Mouse (Mus musculus) liver, adult 2 months (tissue): Measurements from ENCODE around the gene Smim4. TPM values are rescaled to one million over a fixed set of nuclear protein-coding genes. Genes with fewer than 3 reads are reported as not detected.
A peak's percentile ranks its signal among the peaks of the same experiment; 100 is the strongest.

Source experiments
- DNase-seq: peaks from one replicate; pipeline ENCODE4 v3.0.0-alpha.2; 2011; ENCODE audit warnings: low read depth, low spot score; ENCODE audit errors: extremely low read depth
- H3K27ac ChIP-seq: fragments of 200-500 bp; replicated peaks from 2 replicates; pipeline ENCODE4 v1.5.1; 2012; ENCODE audit warnings: low read depth, mild to moderate bottlenecking, control low read depth, inconsistent platforms, low read length; ENCODE audit not compliant: insufficient read depth
- H3K27me3 ChIP-seq: fragments of 200-500 bp; 2 replicates; pipeline ENCODE4 v1.6.1; 2012; ENCODE audit warnings: mild to moderate bottlenecking, moderate library complexity, low read length, inconsistent platforms; ENCODE audit not compliant: control insufficient read depth, insufficient read depth
- H3K36me3 ChIP-seq: fragments of 200-500 bp; 2 replicates; pipeline ENCODE4 v1.6.1; 2012; ENCODE audit warnings: low read length, inconsistent platforms; ENCODE audit not compliant: control insufficient read depth, insufficient read depth
- H3K4me1 ChIP-seq: fragments of 200-500 bp; 2 replicates; pipeline ENCODE4 v1.6.1; 2011; ENCODE audit warnings: low read length; ENCODE audit not compliant: control insufficient read depth, insufficient read depth
- H3K4me3 ChIP-seq: fragments of 200-500 bp; 2 replicates; pipeline ENCODE4 v1.5.1; 2011; ENCODE audit warnings: low read depth, mild to moderate bottlenecking, control low read depth, low read length, moderate library complexity; ENCODE audit not compliant: insufficient read depth
- H3K79me2 ChIP-seq: fragments of 200-500 bp; 2 replicates; pipeline ENCODE4 v1.6.1; 2012; ENCODE audit warnings: inconsistent platforms, mild to moderate bottlenecking, low read length, moderate library complexity; ENCODE audit not compliant: control insufficient read depth, insufficient read depth
- H3K9ac ChIP-seq: fragments of 200-500 bp; 2 replicates; pipeline ENCODE4 v1.6.1; 2012; ENCODE audit warnings: low read depth, mild to moderate bottlenecking, control low read depth, inconsistent platforms, low read length
- CTCF ChIP-seq: fragments of 200-500 bp; IDR thresholded peaks from 2 replicates; pipeline ENCODE4 v1.5.1; 2011; ENCODE audit warnings: low read depth, low read length, control low read depth
- POLR2A ChIP-seq: fragments of 200-500 bp; IDR thresholded peaks from 2 replicates; pipeline ENCODE4 v1.6.1; 2011; ENCODE audit warnings: low read length, control low read depth; ENCODE audit not compliant: insufficient read depth; ENCODE audit errors: extremely low read depth
- WGBS: fragments of 180-500 bp; shearing (Covaris S2); methylation state at CpG from one replicate; pipeline ENCODE4 v1.1.7; 2018; 5-methylcytosine and 5-hydroxymethylcytosine counted together
- polyA plus RNA-seq: library from polyadenylated mRNA; depleted of rRNA; stranded (reverse); fragments of >200 nt; gene quantifications from 2 replicates; pipeline ENCODE4 v1.2.3, GENCODE M21; 2012
- total RNA-seq: library from RNA; depleted of rRNA; stranded (reverse); fragments of >200 nt; gene quantifications from 2 replicates; pipeline ENCODE4 v1.2.3, GENCODE M21; 2014

Smim4 gene
- total and polyA plus RNA-seq, 2 experiments: 35.3 to 65.1 TPM

- no peak overlapping the region for H3K27ac ChIP-seq
- no peak overlapping the region for H3K9ac ChIP-seq
- no peaks in the 10 kb centered on the region for H3K79me2 ChIP-seq
- no peaks in the 10 kb centered on the region for H3K36me3 ChIP-seq
- TF ChIP-seq CTCF (no peak), POLR2A (no peak)
- no peak overlapping the region; the same call in 1 of the 2 replicates for H3K4me3 ChIP-seq
- H3K4me1 ChIP-seq: peaks cover 2% of the 10 kb centered on the region
- 72% methylated on average over 7 of the region's 7 CpGs for WGBS
- no peaks in the 10 kb centered on the region for H3K27me3 ChIP-seq
- no peak for DNase-seq
Measured at GRCm38 (mm10) chr14:31165458-31165857, 36.7 kb upstream of the Smim4 start.

- no peak for DNase-seq
- peaks cover 7% of the 10 kb centered on the region for H3K4me1 ChIP-seq
Measured at GRCm38 (mm10) chr14:31165010-31165409, 36.3 kb upstream of the Smim4 start.

GRCm38 (mm10) chr14:31164067-31164466 lies 35.3 kb upstream of the Smim4 start:
- Histone ChIP-seq H3K79me2 (no peaks in the 10 kb centered on the region), H3K9ac (no peak overlapping the region), H3K36me3 (no peaks in the 10 kb centered on the region), H3K4me3 (no peak overlapping the region), H3K27me3 (no peaks in the 10 kb centered on the region), H3K4me1 (peaks cover 9% of the 10 kb centered on the region), H3K27ac (no peak overlapping the region)
- no peak for TF ChIP-seq POLR2A
- no peak for TF ChIP-seq CTCF
- no peak for DNase-seq
- WGBS: 78% methylated on average over 8 of the region's 8 CpGs

More at GRCm38 (mm10) chr14:31165010-31165409, 36.3 kb upstream of the Smim4 start:
- Histone ChIP-seq H3K79me2 (no peaks in the 10 kb centered on the region), H3K27me3 (no peaks in the 10 kb centered on the region), H3K9ac (no peak overlapping the region), H3K4me3 (no peak overlapping the region), H3K36me3 (no peaks in the 10 kb centered on the region), H3K27ac (no peak overlapping the region)
- WGBS: 22% methylated on average over 2 of the region's 2 CpGs
- TF ChIP-seq CTCF: no peak
- no peak for TF ChIP-seq POLR2A

DNA sequence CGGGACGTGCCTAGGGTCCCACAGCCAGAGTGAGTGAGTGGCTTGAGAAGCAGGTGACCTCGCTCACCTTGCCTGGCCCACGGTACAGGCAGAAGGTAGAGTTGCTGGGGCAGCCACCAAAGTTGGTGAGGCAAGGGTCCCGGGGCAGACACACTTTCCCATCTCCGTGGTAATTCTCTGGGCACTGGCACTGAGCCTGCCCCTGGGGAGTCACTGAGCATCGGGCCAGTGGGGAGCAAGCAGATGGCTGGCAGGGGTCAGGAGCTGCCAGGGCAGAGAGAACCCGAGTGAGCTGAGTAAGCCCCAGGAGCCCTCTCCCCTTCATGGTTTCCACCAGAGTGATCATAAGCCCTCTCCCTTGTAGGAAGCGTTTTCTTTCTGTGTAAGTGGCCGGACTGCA lies 32.9 kb upstream of the Smim4 start:
- Histone ChIP-seq H3K79me2 (no peaks in the 10 kb centered on the region), H3K27me3 (no peaks in the 10 kb centered on the region), H3K9ac (no peak overlapping the region), H3K36me3 (no peaks in the 10 kb centered on the region), H3K27ac (no peak overlapping the region), H3K4me3 (no peak overlapping the region), H3K4me1 (peaks cover 9% of the 10 kb centered on the region)
- TF ChIP-seq CTCF (no peak), POLR2A (no peak)
- no peak for DNase-seq
- WGBS: 60% methylated on average over 10 of the region's 10 CpGs

- DNase-seq: no peak
- no peak overlapping the region for H3K27ac ChIP-seq
- H3K4me3 ChIP-seq: no peak overlapping the region
- H3K9ac ChIP-seq: no peak overlapping the region
- 78% methylated on average over 7 of the region's 7 CpGs for WGBS
- TF ChIP-seq POLR2A (no peak), CTCF (no peak)
- H3K27me3 ChIP-seq: no peaks in the 10 kb centered on the region
- no peaks in the 10 kb centered on the region for H3K79me2 ChIP-seq
- peaks cover 9% of the 10 kb centered on the region for H3K4me1 ChIP-seq
- H3K36me3 ChIP-seq: no peaks in the 10 kb centered on the region
Measured at GRCm38 (mm10) chr14:31161191-31161590, 32.4 kb upstream of the Smim4 start.

GRCm38 (mm10) chr14:31160196-31161150 lies 31.7 kb upstream of the Smim4 start:
- H3K4me1 ChIP-seq: peaks cover 9% of the 10 kb centered on the region
- H3K27me3 ChIP-seq: no peaks in the 10 kb centered on the region
- TF ChIP-seq CTCF (no peak), POLR2A (no peak)
- peak overlapping the region; percentile 42; the same call in 1 of the 2 replicates for H3K9ac ChIP-seq
- H3K36me3 ChIP-seq: no peaks in the 10 kb centered on the region
- WGBS: 19% methylated on average over 27 of the region's 27 CpGs
- H3K27ac ChIP-seq: no peak overlapping the region
- H3K4me3 ChIP-seq: peak overlapping the region; percentile 46
- peak; percentile 72 for DNase-seq
- H3K79me2 ChIP-seq: no peaks in the 10 kb centered on the region
